Mouse (Mus musculus): Measurements from ENCODE around the gene Nufip2. TPM values are rescaled to one million over a fixed set of nuclear protein-coding genes. Genes with fewer than 3 reads are reported as not detected.

Nufip2 gene
- polyA plus RNA-seq, 1 experiment from 2014 or later = 4.0 TPM

DNA sequence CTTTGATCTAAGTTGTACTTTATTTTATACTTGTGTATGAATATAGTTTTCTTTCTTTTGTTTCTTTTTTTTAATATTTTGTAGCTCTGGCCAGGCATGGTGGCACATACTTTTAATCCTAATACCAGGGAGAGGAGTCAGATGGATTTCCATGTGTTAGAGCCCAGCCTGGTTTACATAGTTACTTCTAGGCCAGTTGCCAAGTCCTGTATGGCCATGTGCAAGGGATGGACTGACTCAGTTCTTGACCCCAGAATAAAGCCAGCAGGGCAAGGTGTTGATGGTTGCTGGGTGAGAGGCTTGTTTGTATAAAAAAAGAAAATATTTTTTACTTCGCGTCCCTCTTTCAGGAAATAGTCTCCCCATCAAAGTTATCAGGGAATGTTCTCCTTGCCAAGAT lies 13.2 kb upstream of the Nufip2 start:
- H3K27me3 ChIP-seq (replicated peaks) = no peaks in the 10 kb centered on the region
- H3K4me3 ChIP-seq = no peak overlapping the region
- H3K27ac ChIP-seq (replicated peaks) = no peak overlapping the region
- no peak overlapping the region for H3K9ac ChIP-seq
- peaks cover 7% of the 10 kb centered on the region; the same call in 1 of the 2 replicates for H3K9me3 ChIP-seq
- WGBS = 82% methylated on average over 2 of the region's 2 CpGs
- no peaks in the 10 kb centered on the region for H3K36me3 ChIP-seq
- no peak overlapping the region for H3K4me2 ChIP-seq
- H3K4me1 ChIP-seq = no peaks in the 10 kb centered on the region
- no peak for ATAC-seq (ENCODE audit: extremely low read depth, insufficient number of reproducible peaks, low FRiP score, low TSS enrichment)

DNA sequence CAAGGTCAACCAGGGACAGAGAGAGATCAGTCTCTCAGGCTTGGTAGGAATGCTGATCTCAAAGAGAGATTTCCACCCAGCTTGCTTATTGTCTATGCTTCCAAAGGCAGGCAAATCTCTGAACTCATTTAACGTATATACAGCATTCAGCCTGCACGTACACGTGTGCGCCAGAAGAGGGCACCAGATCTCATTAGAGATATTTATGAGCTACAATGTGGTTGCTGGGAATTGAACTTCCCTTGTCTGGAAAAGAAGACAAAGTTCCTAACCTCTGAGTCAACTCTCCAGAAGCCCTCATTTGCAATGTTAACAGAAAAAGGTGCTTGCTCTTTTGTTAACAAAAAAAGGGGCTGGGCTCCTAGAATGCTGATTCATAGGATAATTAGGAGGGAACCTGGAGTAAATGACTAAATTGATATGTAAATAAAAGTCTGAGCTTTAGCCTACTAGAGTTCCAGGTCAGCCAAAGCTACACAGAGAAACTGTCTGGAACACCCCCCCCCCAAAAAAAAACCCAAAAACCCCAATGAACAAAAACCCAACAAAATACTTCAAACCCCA lies 12.4 kb upstream of the Nufip2 start:
- Histone ChIP-seq H3K9me3 (peaks cover 7% of the 10 kb centered on the region; the same call in 1 of the 2 replicates), H3K4me1 (no peaks in the 10 kb centered on the region), H3K4me3 (no peak overlapping the region), H3K4me2 (no peak overlapping the region), H3K27ac (replicated peaks) (no peak overlapping the region), H3K9ac (no peak overlapping the region), H3K27me3 (replicated peaks) (no peaks in the 10 kb centered on the region), H3K36me3 (no peaks in the 10 kb centered on the region)
- ATAC-seq (ENCODE audit: extremely low read depth, insufficient number of reproducible peaks, low FRiP score, low TSS enrichment) = no peak
- WGBS = 62% methylated on average over 4 of the region's 4 CpGs

DNA sequence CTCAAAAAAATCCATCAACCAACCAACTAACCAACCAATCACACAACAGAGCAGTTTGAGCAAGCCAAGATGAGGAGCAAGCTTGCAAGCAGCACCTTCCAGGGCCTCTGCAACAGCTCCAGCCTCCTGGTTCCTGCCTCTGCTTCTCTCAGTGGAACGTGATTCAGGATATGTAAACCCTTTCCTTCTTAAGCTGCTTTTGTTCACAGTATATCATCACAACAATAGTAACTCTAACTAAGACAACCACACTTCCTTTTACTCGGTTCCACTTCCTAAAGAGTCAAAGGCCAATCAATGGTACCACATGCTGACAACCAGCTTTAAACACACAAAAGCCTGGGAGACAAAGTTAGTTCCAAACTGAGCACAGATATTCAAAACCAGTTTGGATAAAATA lies 5.9 kb upstream of the Nufip2 start:
- no peak overlapping the region for H3K4me2 ChIP-seq
- H3K9me3 ChIP-seq = no peaks in the 10 kb centered on the region
- no peak overlapping the region for H3K9ac ChIP-seq
- ATAC-seq (ENCODE audit: extremely low read depth, insufficient number of reproducible peaks, low FRiP score, low TSS enrichment) = no peak
- peaks cover 2% of the 10 kb centered on the region; the same call in 1 of the 2 replicates for H3K4me1 ChIP-seq
- WGBS = 26% methylated on average over 2 of the region's 2 CpGs
- H3K27me3 ChIP-seq (replicated peaks) = no peaks in the 10 kb centered on the region
- no peak overlapping the region for H3K27ac ChIP-seq (replicated peaks)
- H3K4me3 ChIP-seq = no peak overlapping the region
- H3K36me3 ChIP-seq = no peaks in the 10 kb centered on the region

DNA sequence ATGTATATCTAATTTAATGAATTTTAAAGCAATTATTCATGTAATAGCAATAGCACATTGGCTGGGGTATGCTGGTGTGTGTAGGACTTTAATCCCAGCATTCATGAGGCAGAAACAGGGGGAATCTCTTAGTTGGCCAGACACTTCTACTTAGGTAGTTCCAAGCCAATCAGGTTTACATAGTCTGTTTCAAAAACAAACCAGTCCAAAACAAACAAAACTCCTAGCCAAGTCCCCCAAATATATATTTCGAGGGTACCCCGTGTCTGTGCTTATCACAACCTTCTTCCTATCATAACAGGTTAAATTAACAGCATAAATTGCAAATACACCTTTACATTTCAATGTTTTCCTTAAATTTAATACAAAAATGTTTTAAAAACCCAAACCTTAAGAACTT lies 1.1 kb upstream of the Nufip2 start:
- Histone ChIP-seq H3K36me3 (peaks cover 8% of the 10 kb centered on the region), H3K27ac (replicated peaks) (no peak overlapping the region), H3K9me3 (no peaks in the 10 kb centered on the region), H3K27me3 (replicated peaks) (no peaks in the 10 kb centered on the region), H3K9ac (no peak overlapping the region), H3K4me2 (peak overlapping the region; percentile 81), H3K4me1 (peaks cover 17% of the 10 kb centered on the region), H3K4me3 (no peak overlapping the region)
- WGBS = 45% methylated on average over 2 of the region's 2 CpGs
- ATAC-seq (ENCODE audit: extremely low read depth, insufficient number of reproducible peaks, low FRiP score, low TSS enrichment) = no peak

DNA sequence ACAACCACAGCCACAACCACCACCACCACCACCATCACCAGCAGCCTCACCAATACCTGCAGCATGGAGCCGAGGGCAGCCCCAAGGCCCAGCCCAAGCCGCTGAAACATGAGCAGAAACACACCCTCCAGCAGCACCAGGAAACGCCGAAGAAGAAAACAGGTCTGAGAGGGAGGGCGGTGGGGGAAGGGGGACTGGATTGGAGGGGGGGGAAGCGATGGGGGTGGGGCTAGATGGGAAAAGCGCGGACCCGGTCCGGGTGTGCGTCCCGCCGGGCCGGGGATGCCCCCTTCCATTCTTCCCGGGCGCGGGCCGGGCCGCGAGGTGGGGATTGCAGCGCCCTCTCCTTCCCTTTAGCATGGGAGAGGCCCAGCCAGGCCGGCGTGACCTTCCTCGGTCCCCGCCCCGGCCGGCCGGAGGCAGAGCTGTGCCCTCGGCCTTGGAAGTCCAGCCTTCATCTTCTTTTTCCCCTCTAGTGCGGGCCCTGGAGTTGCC lies 438 bp downstream of the Nufip2 start:
- H3K27ac ChIP-seq (replicated peaks) = peak overlapping the region; percentile 99
- ATAC-seq (ENCODE audit: extremely low read depth, insufficient number of reproducible peaks, low FRiP score, low TSS enrichment) = peak; percentile 38; the same call in 1 of the 2 replicates
- peak overlapping the region; percentile 81 for H3K4me2 ChIP-seq
- peak overlapping the region; percentile 99 for H3K9ac ChIP-seq
- peaks cover 22% of the 10 kb centered on the region for H3K4me1 ChIP-seq
- H3K4me3 ChIP-seq = peak overlapping the region; percentile 100
- H3K9me3 ChIP-seq = no peaks in the 10 kb centered on the region
- peaks cover 21% of the 10 kb centered on the region for H3K36me3 ChIP-seq
- under 1% methylated on average over 30 of the region's 30 CpGs for WGBS
- H3K27me3 ChIP-seq (replicated peaks) = no peaks in the 10 kb centered on the region

DNA sequence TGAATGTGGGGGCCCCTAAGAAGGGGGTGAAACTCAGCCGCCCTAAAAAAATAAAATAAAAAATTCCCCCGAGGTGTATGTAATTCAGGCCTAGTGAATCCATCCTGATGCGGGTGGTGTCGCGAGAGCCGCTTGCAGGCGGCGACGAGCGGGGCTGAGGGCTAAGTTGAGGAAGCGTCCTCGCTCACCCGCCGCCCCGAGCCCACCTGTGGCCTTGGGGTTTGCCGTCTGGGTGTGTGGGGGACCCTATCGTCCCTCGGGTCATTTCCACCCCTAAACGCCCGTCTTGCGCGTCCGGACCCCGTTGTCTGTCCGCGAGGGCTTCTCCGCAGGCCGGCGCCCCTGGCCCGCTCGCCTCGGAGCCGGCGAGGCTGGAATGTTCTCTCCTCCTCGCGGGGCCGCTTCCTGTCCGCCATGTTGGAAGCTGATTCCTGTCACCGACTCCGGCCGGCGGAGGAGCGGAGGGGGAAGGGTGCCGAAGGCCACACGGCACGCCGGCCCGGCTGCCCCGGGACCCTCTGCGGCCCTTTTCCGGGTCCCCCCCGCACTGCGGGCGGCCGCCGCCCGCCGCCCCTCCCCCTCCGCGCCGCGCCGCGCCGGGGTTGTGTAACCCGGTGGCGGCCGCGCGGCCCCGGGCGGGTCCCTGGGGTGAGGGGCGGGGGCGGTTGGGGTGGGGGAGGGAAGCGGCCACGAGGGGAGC lies 1.0 kb downstream of the Nufip2 start:
- peaks cover 22% of the 10 kb centered on the region for H3K4me1 ChIP-seq
- no peaks in the 10 kb centered on the region for H3K27me3 ChIP-seq (replicated peaks)
- H3K27ac ChIP-seq (replicated peaks) = peak overlapping the region; percentile 99
- peak overlapping the region; percentile 100 for H3K4me3 ChIP-seq
- ATAC-seq (ENCODE audit: extremely low read depth, insufficient number of reproducible peaks, low FRiP score, low TSS enrichment) = peak; percentile 62
- no peaks in the 10 kb centered on the region for H3K9me3 ChIP-seq
- peak overlapping the region; percentile 99 for H3K9ac ChIP-seq
- WGBS = 1% methylated on average over 47 of the region's 76 CpGs
- H3K36me3 ChIP-seq = peaks cover 27% of the 10 kb centered on the region
- peak overlapping the region; percentile 81 for H3K4me2 ChIP-seq

DNA sequence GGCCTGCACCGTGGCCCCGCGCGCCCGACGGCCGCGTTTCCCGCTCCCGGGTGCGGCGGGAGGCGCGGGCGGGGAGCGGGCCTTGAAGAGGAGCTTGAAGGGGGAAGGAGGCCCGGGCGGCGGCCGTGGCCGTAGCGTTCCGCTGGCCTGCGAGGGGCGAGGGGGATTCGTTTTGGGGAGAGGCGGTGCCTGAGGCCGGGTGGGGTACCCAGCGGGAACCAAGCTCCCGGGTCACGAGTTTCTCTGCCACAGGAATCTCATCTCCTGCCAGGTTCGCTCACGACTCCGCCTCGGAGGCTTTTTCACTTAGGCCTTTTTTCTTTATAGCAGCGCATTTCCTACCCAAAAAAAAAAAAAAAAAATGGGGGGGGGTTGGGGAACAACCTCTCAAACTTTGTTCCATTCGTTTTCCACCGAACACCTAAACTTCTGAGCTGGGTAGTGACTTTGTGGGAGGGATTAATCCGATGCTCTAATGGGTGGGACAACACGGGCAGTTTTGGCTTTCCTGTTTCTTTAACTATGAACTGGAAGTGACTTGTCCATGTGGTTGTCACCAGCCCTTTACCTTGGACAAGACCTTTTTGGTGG lies 1.7 kb downstream of the Nufip2 start:
- Histone ChIP-seq H3K27me3 (replicated peaks) (no peaks in the 10 kb centered on the region), H3K4me3 (peak overlapping the region; percentile 100), H3K9me3 (no peaks in the 10 kb centered on the region), H3K36me3 (peaks cover 34% of the 10 kb centered on the region), H3K27ac (replicated peaks) (peak overlapping the region; percentile 99), H3K4me2 (peak overlapping the region; percentile 81), H3K4me1 (peaks cover 28% of the 10 kb centered on the region), H3K9ac (peak overlapping the region; percentile 99)
- peak; percentile 3; the same call in 1 of the 2 replicates for ATAC-seq (ENCODE audit: extremely low read depth, insufficient number of reproducible peaks, low FRiP score, low TSS enrichment)
- WGBS = under 1% methylated on average over 40 of the region's 40 CpGs

DNA sequence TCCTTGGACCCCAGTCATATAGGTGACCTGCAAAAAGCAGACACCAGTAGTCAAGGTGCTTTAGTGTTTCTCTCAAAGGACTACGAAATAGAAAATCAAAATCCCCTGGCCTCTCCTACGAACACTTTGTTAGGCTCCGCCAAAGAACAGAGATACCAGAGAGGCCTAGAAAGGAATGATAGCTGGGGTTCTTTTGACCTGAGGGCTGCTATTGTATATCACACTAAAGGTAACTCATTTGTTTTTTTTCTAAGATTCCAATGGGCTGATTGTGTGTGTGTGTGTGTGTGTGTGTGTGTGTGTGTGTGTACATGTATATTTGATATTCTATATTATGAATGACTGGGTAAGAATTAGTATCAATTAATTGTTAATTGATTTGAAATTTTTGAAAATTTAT lies 7.1 kb downstream of the Nufip2 start:
- H3K9ac ChIP-seq = no peak overlapping the region
- H3K4me1 ChIP-seq = peaks cover 44% of the 10 kb centered on the region
- no peaks in the 10 kb centered on the region for H3K27me3 ChIP-seq (replicated peaks)
- H3K4me3 ChIP-seq = no peak overlapping the region
- H3K9me3 ChIP-seq = no peaks in the 10 kb centered on the region
- ATAC-seq (ENCODE audit: extremely low read depth, insufficient number of reproducible peaks, low FRiP score, low TSS enrichment) = no peak
- 74% methylated on average over 3 of the region's 3 CpGs for WGBS
- peaks cover 79% of the 10 kb centered on the region for H3K36me3 ChIP-seq
- 0 out of 2 replicates have a peak overlapping the region, but pooled peaks have one; percentile 12 for H3K4me2 ChIP-seq
- H3K27ac ChIP-seq (replicated peaks) = no peak overlapping the region

DNA sequence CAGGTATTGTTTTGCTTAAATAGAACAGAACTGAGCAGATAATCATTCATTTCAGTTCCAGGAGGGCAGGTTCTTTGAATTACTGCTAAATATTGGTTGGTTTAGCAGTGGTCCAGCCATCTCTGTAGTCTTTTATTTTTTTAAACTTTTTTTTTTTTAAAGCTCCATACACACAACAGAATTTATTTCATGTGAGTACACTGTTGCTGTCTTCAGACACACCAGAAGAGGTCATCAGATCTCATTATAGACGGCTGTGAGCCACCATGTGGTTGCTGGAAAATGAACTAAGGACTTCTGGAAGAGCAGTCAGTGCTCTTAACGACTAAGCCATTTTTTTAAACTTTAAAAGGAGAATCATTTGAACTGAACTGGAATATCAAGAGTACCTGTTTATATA lies 11.3 kb downstream of the Nufip2 start:
- H3K9ac ChIP-seq = no peak overlapping the region
- H3K4me2 ChIP-seq = no peak overlapping the region
- WGBS = 66% methylated on average over 2 of the region's 2 CpGs
- H3K27ac ChIP-seq (replicated peaks) = no peak overlapping the region
- peaks cover 27% of the 10 kb centered on the region for H3K4me1 ChIP-seq
- no peaks in the 10 kb centered on the region for H3K9me3 ChIP-seq
- H3K27me3 ChIP-seq (replicated peaks) = no peaks in the 10 kb centered on the region
- ATAC-seq (ENCODE audit: extremely low read depth, insufficient number of reproducible peaks, low FRiP score, low TSS enrichment) = no peak
- peaks cover 87% of the 10 kb centered on the region for H3K36me3 ChIP-seq
- no peak overlapping the region for H3K4me3 ChIP-seq

DNA sequence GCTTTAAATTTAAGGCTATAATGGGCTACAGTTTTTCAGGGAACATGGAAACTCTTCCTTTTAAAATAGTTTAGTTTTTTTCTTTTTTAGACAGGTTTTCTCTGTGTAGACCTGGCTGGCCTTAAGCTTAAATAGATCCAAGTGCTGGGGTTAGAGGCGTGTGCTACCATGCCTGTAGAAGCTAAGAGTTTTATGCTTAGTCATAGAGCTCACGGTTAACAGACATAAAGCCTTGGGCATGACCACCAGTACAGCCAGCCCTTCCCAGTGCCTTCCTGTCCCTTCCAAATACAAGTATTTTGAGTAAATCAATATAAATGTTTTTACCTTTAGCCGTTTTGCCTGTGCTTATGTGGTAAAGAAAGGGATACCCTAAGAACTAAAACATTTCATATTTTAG lies 20.0 kb downstream of the Nufip2 start:
- Histone ChIP-seq H3K27ac (replicated peaks) (no peak overlapping the region), H3K27me3 (replicated peaks) (no peaks in the 10 kb centered on the region), H3K4me2 (no peak overlapping the region), H3K36me3 (peaks cover 71% of the 10 kb centered on the region), H3K4me1 (no peaks in the 10 kb centered on the region), H3K4me3 (no peak overlapping the region), H3K9ac (no peak overlapping the region), H3K9me3 (no peaks in the 10 kb centered on the region)
- 82% methylated on average over 3 of the region's 3 CpGs for WGBS
- no peak for ATAC-seq (ENCODE audit: extremely low read depth, insufficient number of reproducible peaks, low FRiP score, low TSS enrichment)

DNA sequence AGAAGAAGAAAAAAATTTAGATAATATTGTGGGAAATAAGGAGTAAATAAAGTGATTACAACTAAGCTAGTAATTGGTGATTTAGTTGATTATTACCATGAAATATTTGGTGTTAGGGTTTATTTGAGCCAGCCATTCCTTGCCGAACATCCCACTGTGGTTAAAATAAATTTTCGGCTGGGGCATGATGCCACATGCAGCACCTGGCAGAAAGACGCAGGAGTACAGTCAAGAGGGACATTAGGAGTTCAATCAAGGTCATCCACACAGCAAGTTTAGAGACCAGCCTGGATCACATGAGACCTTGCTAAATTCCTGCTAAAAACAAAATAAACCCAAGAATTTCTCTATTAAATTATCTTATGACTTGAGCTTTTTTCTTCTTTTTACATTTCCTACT lies 23.1 kb downstream of the Nufip2 start:
- Histone ChIP-seq H3K4me1 (peaks cover 7% of the 10 kb centered on the region), H3K27me3 (replicated peaks) (no peaks in the 10 kb centered on the region), H3K4me3 (no peak overlapping the region), H3K9me3 (no peaks in the 10 kb centered on the region), H3K9ac (no peak overlapping the region), H3K27ac (replicated peaks) (no peak overlapping the region), H3K4me2 (no peak overlapping the region), H3K36me3 (peaks cover 62% of the 10 kb centered on the region)
- WGBS = 74% methylated on average over 3 of the region's 3 CpGs
- no peak for ATAC-seq (ENCODE audit: extremely low read depth, insufficient number of reproducible peaks, low FRiP score, low TSS enrichment)
